Mouse (Mus musculus) CD4-positive naive resting alpha-beta T cell, adult 57 days (primary cell): ENCODE measurements around the gene Prss3. TPM values are rescaled to one million over a fixed set of nuclear protein-coding genes. Genes with fewer than 3 reads are reported as not detected.

Source experiments
- total RNA-seq: library from RNA; stranded (reverse); gene quantifications from one replicate; pipeline ENCODE4 v1.2.4, GENCODE M21; 2023

Gene Prss3
- total RNA-seq: not detected

GRCm38 (mm10) chr6:41377578-41377977 is at the start of gene Prss3:
Prss3 (minus strand) TSS chr6:41377678.

GRCm38 (mm10) chr6:41392056-41392455 is 14.6 kb upstream of the Prss3 start, which contains the start of gene Gm5771:
Gm5771 (plus strand) TSS chr6:41392356.

GRCm38 (mm10) chr6:41353932-41354331 is 23.5 kb downstream of the Prss3 start, which contains the start of gene Try10:
Try10 (plus strand) TSS chr6:41354105.

Other genes with a start within 250 kb of the Prss3 start
- gene Try4, start 75.4 kb downstream of the Prss3 start, total RNA-seq: 2.5 TPM
- not detected for gene Try5, start 60.8 kb downstream of the Prss3 start, total RNA-seq
- not detected for gene Try10, start 23.6 kb downstream of the Prss3 start, total RNA-seq
- not detected for gene Gm5771, start 14.7 kb upstream of the Prss3 start, total RNA-seq
- not detected for gene Gm10334, start 68.5 kb upstream of the Prss3 start, total RNA-seq
- gene Prss1, start 81.3 kb upstream of the Prss3 start, total RNA-seq: not detected
- gene Prss2, start 144.1 kb upstream of the Prss3 start, total RNA-seq: 3.3 TPM
- 47.9 TPM for gene Ephb6, start 227.8 kb upstream of the Prss3 start, total RNA-seq